Mouse (Mus musculus): ENCODE results near the gene Tmem72. TPM values are rescaled to one million over a fixed set of nuclear protein-coding genes. Genes with fewer than 3 reads are reported as not detected.
A peak's percentile ranks its signal among the peaks of the same experiment; 100 is the strongest.

The Tmem72 gene
- polyA plus RNA-seq, 1 experiment from 2014 or later: 0.06 TPM

DNA sequence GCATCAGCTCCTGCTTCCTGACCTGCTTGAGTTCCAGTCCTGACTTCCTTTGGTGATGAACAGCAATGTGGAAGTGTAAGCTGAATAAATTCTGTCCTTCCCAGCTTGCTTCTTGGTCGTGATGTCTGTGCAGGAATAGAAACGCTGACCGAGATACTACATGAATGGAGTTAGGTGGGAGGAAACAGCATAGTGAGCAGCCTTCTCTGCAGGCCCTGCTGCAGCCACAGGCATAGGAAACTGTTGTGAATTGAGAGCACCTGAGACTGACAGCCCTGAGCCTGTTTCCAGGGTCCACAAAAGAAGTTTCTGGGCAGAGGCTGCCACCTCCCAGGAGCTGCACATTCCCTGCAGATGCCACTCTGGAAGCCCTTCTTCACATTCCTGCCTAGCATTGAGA, 2.7 kb downstream of the Tmem72 start:
- Histone ChIP-seq H3K27ac (no peak overlapping the region), H3K9me3 (replicated peaks) (no peaks in the 10 kb centered on the region), H3K4me1 (peaks cover 11% of the 10 kb centered on the region), H3K36me3 (no peaks in the 10 kb centered on the region), H3K4me3 (no peak overlapping the region), H3K27me3 (ENCODE audit: low read depth, poor library complexity, severe bottlenecking) (no peaks in the 10 kb centered on the region)
- no peak for DNase-seq (ENCODE audit: low spot score)
- 91% methylated on average over 3 of the region's 3 CpGs for WGBS

DNA sequence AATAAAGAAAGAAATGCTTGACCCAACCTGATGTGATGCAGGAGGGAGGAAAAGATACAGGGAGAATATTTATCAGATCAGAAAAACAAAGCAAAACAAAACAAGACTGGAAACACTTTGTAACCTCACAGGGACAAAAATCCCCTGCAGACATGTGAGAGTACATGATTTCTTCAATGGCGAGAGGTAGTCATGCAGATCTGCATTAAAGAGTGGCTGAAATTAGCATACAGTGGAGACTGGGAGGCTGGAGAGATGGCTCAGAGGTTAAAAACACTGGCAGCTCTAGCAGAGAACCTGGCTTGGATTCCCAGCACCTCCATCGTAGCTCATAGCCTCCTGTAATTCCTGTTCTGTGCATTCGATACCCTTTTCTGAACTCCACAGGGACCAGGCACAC, 4.2 kb downstream of the Tmem72 start:
- Histone ChIP-seq H3K27ac (no peak overlapping the region), H3K36me3 (no peaks in the 10 kb centered on the region), H3K27me3 (ENCODE audit: low read depth, poor library complexity, severe bottlenecking) (no peaks in the 10 kb centered on the region), H3K4me1 (peaks cover 11% of the 10 kb centered on the region), H3K9me3 (replicated peaks) (no peaks in the 10 kb centered on the region), H3K4me3 (no peak overlapping the region)
- WGBS: 93% methylated on average over 3 of the region's 3 CpGs
- no peak for DNase-seq (ENCODE audit: low spot score)

DNA sequence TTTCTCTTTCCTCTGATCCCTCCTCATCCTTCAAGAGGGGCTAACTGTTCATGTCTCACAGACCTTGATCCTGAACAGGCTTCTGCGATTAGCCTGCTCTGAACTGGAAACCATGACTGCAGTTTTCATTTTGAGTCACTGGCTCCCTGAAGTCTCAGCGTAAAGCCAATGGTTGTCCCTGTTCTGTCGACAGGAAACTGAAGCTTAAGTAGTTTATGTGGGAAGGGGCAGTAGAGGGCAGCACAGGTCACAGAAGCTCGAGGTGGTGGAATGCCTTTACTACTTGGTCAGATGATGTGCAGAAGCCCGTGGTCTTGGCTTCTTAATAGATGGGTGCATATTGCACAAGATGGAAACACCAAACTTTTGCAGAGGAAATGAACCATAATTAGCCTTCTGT, 4.7 kb downstream of the Tmem72 start:
- Histone ChIP-seq H3K9me3 (replicated peaks) (no peaks in the 10 kb centered on the region), H3K4me3 (no peak overlapping the region), H3K27ac (no peak overlapping the region), H3K4me1 (peaks cover 11% of the 10 kb centered on the region), H3K36me3 (no peaks in the 10 kb centered on the region), H3K27me3 (ENCODE audit: low read depth, poor library complexity, severe bottlenecking) (no peaks in the 10 kb centered on the region)
- WGBS: 18% methylated on average over 5 of the region's 5 CpGs
- DNase-seq (ENCODE audit: low spot score): no peak

DNA sequence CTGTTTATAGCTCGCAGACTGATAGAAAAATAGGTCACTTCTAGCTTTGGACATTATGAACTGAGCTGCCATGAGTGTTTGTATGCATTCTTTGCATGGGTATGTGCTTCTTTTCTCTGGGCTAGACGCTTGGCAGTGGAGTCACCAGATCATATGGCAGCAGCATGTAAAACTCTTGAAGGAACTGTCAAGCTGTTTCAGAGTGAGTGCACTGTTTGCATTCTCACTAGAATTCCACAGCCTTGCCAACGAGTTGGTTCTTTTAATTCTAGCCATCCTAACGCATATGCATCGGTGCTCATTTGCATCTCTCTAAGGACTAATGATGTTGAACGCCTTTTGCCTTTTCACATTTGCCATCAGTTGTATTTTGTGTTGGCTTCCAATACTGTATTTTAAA, 12.4 kb downstream of the Tmem72 start:
- H3K4me3 ChIP-seq: no peak overlapping the region
- no peaks in the 10 kb centered on the region for H3K27me3 ChIP-seq (ENCODE audit: low read depth, poor library complexity, severe bottlenecking)
- WGBS: 81% methylated on average over 6 of the region's 6 CpGs
- no peaks in the 10 kb centered on the region for H3K4me1 ChIP-seq
- no peak overlapping the region for H3K27ac ChIP-seq
- H3K36me3 ChIP-seq: no peaks in the 10 kb centered on the region
- no peak for DNase-seq (ENCODE audit: low spot score)
- H3K9me3 ChIP-seq (replicated peaks): no peaks in the 10 kb centered on the region

DNA sequence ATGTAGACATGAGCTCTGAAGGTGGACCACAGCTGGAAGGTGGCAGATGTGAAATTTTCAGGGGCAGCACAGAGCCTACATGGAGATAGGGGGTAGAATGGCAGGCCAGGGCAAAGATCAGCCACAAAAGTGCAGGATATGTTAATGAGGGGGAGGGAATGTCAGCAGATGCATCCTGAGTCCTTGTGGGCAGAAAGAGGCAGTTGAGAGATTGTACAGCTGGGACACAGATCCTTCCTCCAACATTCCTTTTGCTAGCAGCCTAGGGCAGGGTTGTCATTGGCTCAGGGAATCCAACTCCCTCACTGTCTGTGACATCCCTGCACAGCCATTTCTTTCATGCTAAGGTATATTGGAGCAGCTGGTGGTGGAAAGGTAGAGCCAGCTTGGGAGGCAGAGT, 15.9 kb downstream of the Tmem72 start:
- no peak overlapping the region for H3K4me3 ChIP-seq
- no peak for DNase-seq (ENCODE audit: low spot score)
- no peaks in the 10 kb centered on the region for H3K9me3 ChIP-seq (replicated peaks)
- no peaks in the 10 kb centered on the region for H3K27me3 ChIP-seq (ENCODE audit: low read depth, poor library complexity, severe bottlenecking)
- H3K4me1 ChIP-seq: no peaks in the 10 kb centered on the region
- no peaks in the 10 kb centered on the region for H3K36me3 ChIP-seq
- H3K27ac ChIP-seq: no peak overlapping the region

DNA sequence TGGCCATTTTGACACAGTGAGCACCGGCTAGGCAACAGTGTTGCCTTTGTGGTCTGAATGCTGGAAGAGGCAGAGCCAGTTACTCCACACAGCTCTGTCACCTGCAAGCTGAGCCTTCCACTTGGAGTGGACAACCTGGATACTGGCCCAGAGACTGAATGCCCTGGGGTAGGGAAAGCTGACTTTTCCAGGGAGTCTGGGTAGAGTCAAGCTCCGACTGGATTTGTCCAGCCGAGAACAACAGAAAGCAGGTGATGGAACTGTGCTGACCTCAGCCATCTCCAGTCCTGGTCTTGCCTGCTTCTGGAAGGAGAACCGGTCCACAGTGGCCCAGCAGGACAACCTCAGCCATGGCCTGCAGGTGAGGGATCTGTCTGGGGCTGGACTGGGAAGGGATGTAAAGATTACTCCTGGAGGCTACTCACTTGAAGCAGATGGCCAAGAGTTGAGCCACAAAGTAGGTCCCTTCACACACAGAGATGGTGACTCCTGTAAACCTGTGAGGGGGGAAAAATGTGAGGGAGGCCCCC, 18.8 kb downstream of the Tmem72 start:
- 92% methylated on average over 4 of the region's 4 CpGs for WGBS

DNA sequence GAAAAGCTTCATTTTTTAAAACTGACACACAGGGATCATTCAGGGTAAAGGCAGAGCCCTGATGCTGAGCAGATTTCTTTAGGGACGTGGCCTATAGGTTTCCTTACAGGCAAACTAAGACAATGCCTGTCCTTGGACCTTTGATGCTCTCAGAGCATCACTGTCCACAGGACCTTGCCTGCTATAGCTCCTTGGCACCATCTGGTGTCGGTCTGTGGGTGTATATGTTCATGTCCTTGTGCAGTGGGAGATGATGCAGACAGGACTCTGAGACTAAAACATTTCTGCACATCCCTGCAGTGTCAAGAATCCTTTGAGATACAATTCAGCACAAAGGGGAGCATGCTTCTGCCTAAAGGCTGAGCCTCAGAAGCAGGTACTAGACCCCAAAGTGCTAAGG, 19.3 kb downstream of the Tmem72 start:
- H3K27ac ChIP-seq: no peak overlapping the region
- no peak for DNase-seq (ENCODE audit: low spot score)
- H3K36me3 ChIP-seq: no peaks in the 10 kb centered on the region
- no peak overlapping the region for H3K4me3 ChIP-seq
- H3K27me3 ChIP-seq (ENCODE audit: low read depth, poor library complexity, severe bottlenecking): no peaks in the 10 kb centered on the region
- no peaks in the 10 kb centered on the region for H3K4me1 ChIP-seq
- 56% methylated on average over 2 of the region's 2 CpGs for WGBS
- no peaks in the 10 kb centered on the region for H3K9me3 ChIP-seq (replicated peaks)

More for the DNA sequence above, 18.8 kb downstream of the Tmem72 start:
- no peaks in the 10 kb centered on the region for H3K4me1 ChIP-seq
- no peak for DNase-seq (ENCODE audit: low spot score)
- no peak overlapping the region for H3K27ac ChIP-seq
- H3K4me3 ChIP-seq: no peak overlapping the region
- no peaks in the 10 kb centered on the region for H3K9me3 ChIP-seq (replicated peaks)
- H3K36me3 ChIP-seq: no peaks in the 10 kb centered on the region
- H3K27me3 ChIP-seq (ENCODE audit: low read depth, poor library complexity, severe bottlenecking): no peaks in the 10 kb centered on the region

DNA sequence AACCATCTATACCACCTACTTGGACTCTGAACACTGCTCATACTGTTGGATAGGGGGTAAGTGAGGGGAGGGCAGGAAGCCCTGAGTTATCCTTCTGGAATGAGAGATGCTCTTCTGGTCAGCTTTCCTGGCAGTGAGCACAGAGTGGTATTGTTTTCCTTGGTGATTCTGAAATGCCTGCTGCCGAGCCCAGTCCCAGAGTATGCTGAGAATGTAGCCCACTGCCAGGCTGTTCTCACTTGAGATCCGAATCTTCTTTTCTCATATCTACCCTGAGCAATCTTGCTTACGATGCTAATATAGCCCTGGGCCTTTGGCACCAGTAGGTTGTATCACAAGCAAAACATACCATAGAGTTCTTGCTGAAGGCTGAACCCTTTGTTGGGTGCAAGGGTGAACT, 22.4 kb downstream of the Tmem72 start:
- Histone ChIP-seq H3K27me3 (ENCODE audit: low read depth, poor library complexity, severe bottlenecking) (no peaks in the 10 kb centered on the region), H3K27ac (no peak overlapping the region), H3K36me3 (no peaks in the 10 kb centered on the region), H3K9me3 (replicated peaks) (no peaks in the 10 kb centered on the region), H3K4me1 (no peaks in the 10 kb centered on the region), H3K4me3 (no peak overlapping the region)
- 87% methylated on average over 3 of the region's 3 CpGs for WGBS
- no peak for DNase-seq (ENCODE audit: low spot score)

DNA sequence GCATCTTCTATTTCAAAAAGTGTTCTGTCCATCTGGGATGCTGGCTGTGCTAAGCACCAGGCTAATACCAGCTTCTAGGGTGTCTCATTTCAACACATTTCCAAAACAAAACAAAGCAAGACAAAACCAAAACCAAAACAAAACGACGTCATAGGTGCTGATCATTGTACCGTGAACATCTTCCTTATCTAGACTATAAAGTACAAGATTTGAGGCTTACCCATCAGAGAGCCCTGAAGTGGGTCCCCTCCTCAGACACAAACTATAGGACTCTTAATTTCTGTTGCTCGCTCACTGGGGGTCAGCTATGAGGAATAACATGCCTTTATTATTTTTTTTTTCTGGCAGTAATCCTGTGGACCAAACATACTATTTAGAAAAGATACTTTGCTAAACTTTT, 23.1 kb downstream of the Tmem72 start:
- no peak overlapping the region for H3K27ac ChIP-seq
- no peak overlapping the region for H3K4me3 ChIP-seq
- no peaks in the 10 kb centered on the region for H3K27me3 ChIP-seq (ENCODE audit: low read depth, poor library complexity, severe bottlenecking)
- WGBS: 92% methylated on average over 4 of the region's 4 CpGs
- no peaks in the 10 kb centered on the region for H3K4me1 ChIP-seq
- no peaks in the 10 kb centered on the region for H3K36me3 ChIP-seq
- H3K9me3 ChIP-seq (replicated peaks): no peaks in the 10 kb centered on the region
- no peak for DNase-seq (ENCODE audit: low spot score)

DNA sequence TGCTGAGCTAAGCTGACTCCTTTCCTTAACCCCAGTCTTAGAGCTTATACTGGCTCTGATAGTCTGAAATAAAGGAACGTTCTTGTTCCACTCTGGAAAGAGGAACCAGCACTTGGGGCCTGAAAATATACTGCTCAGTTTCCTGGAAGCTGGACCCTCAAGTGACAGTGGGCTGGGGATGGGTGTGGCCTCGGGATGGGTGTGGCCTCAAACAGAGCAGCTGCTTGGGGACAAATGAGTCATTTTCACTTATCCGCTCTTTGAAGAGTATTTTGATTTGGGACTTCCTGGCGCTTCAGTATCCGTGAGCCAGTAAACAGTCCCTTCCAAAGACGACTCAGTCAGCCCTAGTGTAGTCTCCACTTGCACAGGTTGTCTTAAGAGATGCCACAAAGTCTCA, 34.4 kb downstream of the Tmem72 start:
- Histone ChIP-seq H3K4me1 (no peaks in the 10 kb centered on the region), H3K9me3 (replicated peaks) (no peaks in the 10 kb centered on the region), H3K27me3 (ENCODE audit: low read depth, poor library complexity, severe bottlenecking) (no peaks in the 10 kb centered on the region), H3K27ac (no peak overlapping the region), H3K36me3 (no peaks in the 10 kb centered on the region), H3K4me3 (no peak overlapping the region)
- no peak for DNase-seq (ENCODE audit: low spot score)
- 53% methylated on average over 6 of the region's 6 CpGs for WGBS

DNA sequence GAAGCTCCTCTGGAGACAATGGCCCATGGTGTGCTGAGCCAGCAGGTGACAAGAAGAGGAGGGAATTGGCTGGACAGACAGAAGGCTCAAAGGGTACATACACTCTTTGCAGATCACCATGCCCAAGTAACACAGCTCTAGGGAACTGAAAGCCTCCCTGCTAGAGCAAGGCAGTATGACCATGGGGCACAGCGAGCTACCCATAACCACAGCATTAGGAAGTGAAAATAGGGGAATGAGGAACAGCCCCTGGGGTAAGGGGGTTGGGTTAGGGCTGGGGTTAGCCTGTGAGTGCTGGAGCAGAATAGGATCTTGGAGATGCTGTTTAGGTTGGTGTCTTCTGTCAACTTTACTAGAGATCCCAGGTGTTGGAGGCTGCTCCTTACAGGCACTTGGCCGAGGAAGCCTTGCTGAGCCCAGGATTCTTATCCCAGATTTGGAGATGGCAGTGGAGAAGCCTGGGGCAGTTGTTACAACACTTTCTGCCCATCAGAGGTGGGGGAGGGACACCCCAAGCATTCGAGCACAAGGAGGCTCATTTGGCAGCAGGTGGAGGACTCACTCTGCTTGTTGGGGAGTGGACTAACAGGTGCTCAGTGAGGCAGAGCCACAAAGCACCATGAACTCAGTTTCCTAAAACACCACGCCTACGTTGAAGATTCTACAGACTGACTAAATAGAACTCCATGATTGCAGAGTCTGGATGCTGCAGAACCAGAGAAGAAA, 37.0 kb downstream of the Tmem72 start:
- H3K4me3 ChIP-seq: no peak overlapping the region
- H3K4me1 ChIP-seq: peaks cover 8% of the 10 kb centered on the region; the same call in 1 of the 2 replicates
- no peaks in the 10 kb centered on the region for H3K36me3 ChIP-seq
- H3K9me3 ChIP-seq (replicated peaks): no peaks in the 10 kb centered on the region
- DNase-seq (ENCODE audit: low spot score): no peak
- H3K27ac ChIP-seq: no peak overlapping the region
- 0 out of 2 replicates have a peak, but pooled peaks cover 6% of the 10 kb centered on the region for H3K27me3 ChIP-seq (ENCODE audit: low read depth, poor library complexity, severe bottlenecking)
- WGBS: 83% methylated on average over 5 of the region's 5 CpGs

DNA sequence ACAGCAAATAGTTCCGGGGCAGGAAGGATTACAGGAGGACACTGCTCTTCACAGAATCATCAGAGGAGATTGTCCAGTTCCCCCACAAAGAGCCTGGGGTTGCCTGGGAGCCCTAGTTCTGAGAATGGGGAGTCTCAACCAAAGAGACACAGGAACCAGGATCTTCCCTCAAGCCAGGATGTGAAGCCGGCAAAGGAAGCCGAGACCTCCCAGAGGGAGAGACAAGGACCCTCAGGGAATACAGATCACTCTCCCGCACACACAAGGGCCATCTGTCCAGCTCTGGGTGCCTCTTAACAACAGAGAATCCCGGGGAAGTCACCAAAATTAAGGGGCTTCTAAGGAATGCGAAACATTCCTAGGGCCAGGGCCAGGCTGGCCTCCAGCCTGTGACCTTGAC, 39.4 kb downstream of the Tmem72 start:
- H3K4me1 ChIP-seq: peaks cover 28% of the 10 kb centered on the region
- H3K27ac ChIP-seq: 0 out of 2 replicates have a peak overlapping the region, but pooled peaks have one; percentile 26

DNA sequence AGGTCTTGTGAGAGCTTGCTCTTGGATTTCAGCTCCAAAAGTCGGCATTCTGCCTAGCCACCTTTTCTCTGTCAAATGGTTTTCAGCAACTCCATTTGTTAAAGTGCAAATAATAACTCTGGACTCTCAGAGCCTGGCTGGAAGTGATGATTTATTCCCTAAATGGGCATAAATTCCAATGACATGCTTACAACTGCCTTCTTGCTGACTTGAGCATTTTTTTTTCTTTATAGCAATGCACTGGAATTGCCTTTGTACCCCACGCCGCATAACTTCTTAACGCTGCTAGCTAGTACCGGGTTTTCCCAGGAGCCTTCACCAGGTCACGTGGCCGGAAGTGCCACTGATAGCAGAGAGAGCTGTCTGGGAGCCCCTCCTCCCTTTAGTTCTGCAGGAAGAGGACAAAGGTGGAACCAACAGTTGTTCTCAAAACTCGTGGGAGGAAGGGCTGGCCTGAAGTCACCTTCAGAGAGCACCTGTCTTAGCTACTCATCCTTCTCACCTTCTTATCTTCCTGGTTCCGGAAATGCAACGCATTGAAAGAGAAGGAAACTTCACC, 40.3 kb downstream of the Tmem72 start:
- Histone ChIP-seq H3K27me3 (ENCODE audit: low read depth, poor library complexity, severe bottlenecking) (peaks cover 26% of the 10 kb centered on the region), H3K4me1 (peaks cover 32% of the 10 kb centered on the region), H3K4me3 (no peak overlapping the region), H3K9me3 (replicated peaks) (no peaks in the 10 kb centered on the region), H3K27ac (no peak overlapping the region), H3K36me3 (no peaks in the 10 kb centered on the region)
- no peak for DNase-seq (ENCODE audit: low spot score)
- WGBS: 81% methylated on average over 10 of the region's 10 CpGs

More for the DNA sequence above, 39.4 kb downstream of the Tmem72 start:
- H3K4me3 ChIP-seq: no peak overlapping the region
- no peaks in the 10 kb centered on the region for H3K9me3 ChIP-seq (replicated peaks)
- WGBS: 75% methylated on average over 6 of the region's 6 CpGs
- H3K27me3 ChIP-seq (ENCODE audit: low read depth, poor library complexity, severe bottlenecking): peaks cover 17% of the 10 kb centered on the region
- no peaks in the 10 kb centered on the region for H3K36me3 ChIP-seq
- DNase-seq (ENCODE audit: low spot score): no peak
